ENCODE assay signal across 9 mouse cellular contexts in genomic region chr2:3117855-3118202, GRCm38 (mm10). TPM values are rescaled to one million over a fixed set of nuclear protein-coding genes. Genes with fewer than 3 reads are reported as not detected.
A peak's percentile ranks its signal among the peaks of the same experiment; 100 is the strongest.
DNase-seq lines count a peak whose midpoint lies in the region; ATAC-seq lines count a peak whose summit lies in the region.
"Had no signal": no experiment of that assay in that cellular context is flagged by ENCODE, and none has a peak within 500 bp of the region (broad histone marks: within the 10 kb centered on the region; RNA-seq: fewer than 3 reads in every experiment).

No protein-coding gene starts in this region.

- DNase-seq in heart, adult 18-20 months = no peak
- peak; percentile 60 for DNase-seq in ES-CJ7 (ENCODE audit: low read depth, low spot score)
- no peak for DNase-seq in midbrain, embryonic 11.5 days (ENCODE audit: low spot score, missing footprints)
- DNase-seq in T-cell, adult 2 months (ENCODE audit: low spot score) = no peak
- DNase-seq in embryo, embryonic 9.5 days (ENCODE audit: extremely low spot score) = no peak
- DNase-seq in gastrocnemius, postnatal 14 days = no peak

- 37% methylated on average over 2 of the region's 2 CpGs for WGBS in heart, embryonic 13.5 days
- WGBS in hindbrain, embryonic 12.5 days = 33% methylated on average over 2 of the region's 2 CpGs
- WGBS in midbrain, embryonic 11.5 days = 31% methylated on average over 2 of the region's 2 CpGs

- H3K27me3 ChIP-seq in heart, embryonic 13.5 days (replicated peaks) = no peaks in the 10 kb centered on the region
- no peaks in the 10 kb centered on the region for H3K27me3 ChIP-seq in hindbrain, embryonic 12.5 days
- no peaks in the 10 kb centered on the region for H3K27me3 ChIP-seq in midbrain, embryonic 11.5 days (ENCODE audit: control insufficient read depth, insufficient read depth, low read length)

- H3K9me3 ChIP-seq in heart, embryonic 13.5 days = no peaks in the 10 kb centered on the region
- no peaks in the 10 kb centered on the region for H3K9me3 ChIP-seq in hindbrain, embryonic 12.5 days (replicated peaks)
- H3K9me3 ChIP-seq in midbrain, embryonic 11.5 days (ENCODE audit: control insufficient read depth, low read length) = no peaks in the 10 kb centered on the region

- peak overlapping the region; percentile 74 for H3K4me2 ChIP-seq in heart, embryonic 13.5 days
- peak overlapping the region; percentile 63 for H3K4me2 ChIP-seq in hindbrain, embryonic 12.5 days (replicated peaks)
- H3K4me2 ChIP-seq in midbrain, embryonic 11.5 days = peak overlapping the region; percentile 48; the same call in 1 of the 2 replicates

- intact Hi-C loops in gastrocnemius, postnatal 14 days (cut with DNase I; ENCODE audit: low total_unique reads) = loop anchor here (2.0 kb wide), 1 partner anchor 111 kb away; no protein-coding TSS in a partner anchor

- H3K4me3 ChIP-seq in heart, embryonic 13.5 days = peak overlapping the region; percentile 95
- H3K4me3 ChIP-seq in hindbrain, embryonic 12.5 days = peak overlapping the region; percentile 92
- H3K4me3 ChIP-seq in midbrain, embryonic 11.5 days (ENCODE audit: low read depth, low read length) = peak overlapping the region; percentile 87

- no peak for ATAC-seq in heart, embryonic 13.5 days (ENCODE audit: extremely low read depth, insufficient number of reproducible peaks, low FRiP score, low TSS enrichment)
- peak; percentile 74; the same call in 1 of the 2 replicates for ATAC-seq in hindbrain, embryonic 12.5 days (ENCODE audit: low FRiP score)
- ATAC-seq in midbrain, embryonic 11.5 days (ENCODE audit: low FRiP score) = no peak

- H3K27ac ChIP-seq in heart, embryonic 13.5 days (replicated peaks) = no peak overlapping the region
- peak overlapping the region; percentile 96; the same call in 1 of the 2 replicates for H3K27ac ChIP-seq in hindbrain, embryonic 12.5 days
- no peak overlapping the region for H3K27ac ChIP-seq in midbrain, embryonic 11.5 days (ENCODE audit: low read depth, low read length)

- no peak overlapping the region for H3K9ac ChIP-seq in heart, embryonic 13.5 days
- H3K9ac ChIP-seq in hindbrain, embryonic 12.5 days = no peak overlapping the region; the same call in 1 of the 2 replicates
- peak overlapping the region; percentile 93; the same call in 1 of the 2 replicates for H3K9ac ChIP-seq in midbrain, embryonic 11.5 days (ENCODE audit: low read length)

- peaks cover 28% of the 10 kb centered on the region for H3K4me1 ChIP-seq in heart, embryonic 13.5 days
- H3K4me1 ChIP-seq in hindbrain, embryonic 12.5 days = peaks cover 16% of the 10 kb centered on the region
- peaks cover 9% of the 10 kb centered on the region for H3K4me1 ChIP-seq in midbrain, embryonic 11.5 days (ENCODE audit: control insufficient read depth, insufficient read depth, low read length)

- H3K36me3 ChIP-seq in heart, embryonic 13.5 days = no peaks in the 10 kb centered on the region
- no peaks in the 10 kb centered on the region for H3K36me3 ChIP-seq in hindbrain, embryonic 12.5 days
- H3K36me3 ChIP-seq in midbrain, embryonic 11.5 days (ENCODE audit: control insufficient read depth, insufficient read depth, low read length) = no peaks in the 10 kb centered on the region

RNA-seq across cellular contexts. Expression of gene Fam171a1, which starts 3.8 kb away (rescaled TPM):
- polyA plus RNA-seq in heart, embryonic 13.5 days (2015; fragmentation: Nextera tagmentation; extraction: Ambion mirVana) = 23.5 and 23.7 TPM in 2 replicates
- total RNA-seq in heart, adult 18-20 months (2021) = 10 to 100 TPM; 12.0 to 13.2 TPM
- polyA plus RNA-seq in hindbrain, embryonic 12.5 days (2016; fragmentation: Nextera tagmentation; extraction: Ambion mirVana) = 56.2 and 57.0 TPM in 2 replicates
- polyA plus RNA-seq in midbrain, embryonic 11.5 days (2014; fragmentation: Nextera tagmentation; extraction: Ambion mirVana) = 45.8 and 47.3 TPM in 2 replicates
- 1 to 10 TPM; 7.4 to 8.7 TPM for total RNA-seq in gastrocnemius, postnatal 14 days (2021)
- total RNA-seq: MEL had no signal
